Mouse (Mus musculus): Measurements from ENCODE around the gene Ina. TPM values are rescaled to one million over a fixed set of nuclear protein-coding genes. Genes with fewer than 3 reads are reported as not detected.

Gene Ina
- polyA plus RNA-seq, 1 experiment = not detected

- no peak overlapping the region for H3K4me3 ChIP-seq (replicated peaks)
- H3K27me3 ChIP-seq (ENCODE audit: control insufficient read depth) = peaks cover 3% of the 10 kb centered on the region; the same call in 1 of the 2 replicates
- peaks cover 26% of the 10 kb centered on the region for H3K4me1 ChIP-seq (ENCODE audit: control insufficient read depth)
- H3K9me3 ChIP-seq (ENCODE audit: control insufficient read depth, low read length) = no peaks in the 10 kb centered on the region
- TF ChIP-seq GATA1 (IDR thresholded peaks at IDR 0.05; ENCODE audit: low read length) = no peak
- TF ChIP-seq TAL1 (IDR thresholded peaks at IDR 0.05; ENCODE audit: low read length) = no peak
- H3K36me3 ChIP-seq (ENCODE audit: control insufficient read depth) = no peaks in the 10 kb centered on the region
Observed at GRCm38 (mm10) chr19:47053471-47053870, 39.0 kb downstream of the Ina start.

- Histone ChIP-seq H3K4me3 (replicated peaks) (no peak overlapping the region), H3K27me3 (ENCODE audit: control insufficient read depth) (peaks cover 3% of the 10 kb centered on the region; the same call in 1 of the 2 replicates), H3K9me3 (ENCODE audit: control insufficient read depth, low read length) (no peaks in the 10 kb centered on the region), H3K4me1 (ENCODE audit: control insufficient read depth) (no peaks in the 10 kb centered on the region), H3K36me3 (ENCODE audit: control insufficient read depth) (no peaks in the 10 kb centered on the region)
- TF ChIP-seq GATA1 (IDR thresholded peaks at IDR 0.05; ENCODE audit: low read length) (no peak), TAL1 (IDR thresholded peaks at IDR 0.05; ENCODE audit: low read length) (no peak)
Observed at GRCm38 (mm10) chr19:47057684-47058083, 43.2 kb downstream of the Ina start.

DNA sequence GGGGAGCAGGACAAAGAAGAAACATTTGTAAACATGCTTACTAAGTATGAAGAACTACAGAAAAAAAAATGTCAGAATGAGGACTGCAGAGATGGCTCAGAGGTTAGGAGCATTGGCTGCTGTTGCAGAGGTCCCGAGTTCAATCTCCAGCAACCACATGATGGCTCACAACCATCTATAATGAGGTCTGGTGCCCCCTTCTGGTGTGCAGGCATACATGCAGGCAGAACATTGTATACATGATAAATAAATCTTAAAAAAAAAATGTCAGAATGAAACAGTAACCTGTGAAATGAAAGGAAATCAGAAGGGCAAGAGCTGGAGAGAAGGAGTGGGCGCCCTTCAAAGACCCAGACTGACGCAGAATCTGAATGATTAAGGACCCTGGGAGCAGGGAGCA, 51.4 kb downstream of the Ina start:
- Histone ChIP-seq H3K9me3 (ENCODE audit: control insufficient read depth, low read length) (no peaks in the 10 kb centered on the region), H3K4me3 (replicated peaks) (no peak overlapping the region)
- TF ChIP-seq TAL1 (IDR thresholded peaks at IDR 0.05; ENCODE audit: low read length) (no peak), GATA1 (IDR thresholded peaks at IDR 0.05; ENCODE audit: low read length) (no peak)

GRCm38 (mm10) chr19:47067096-47067882, 52.8 kb downstream of the Ina start, which contains the start of gene Taf5:
Gene Taf5 (plus strand): TSS chr19:47067746.
- Histone ChIP-seq H3K9me3 (ENCODE audit: control insufficient read depth, low read length) (no peaks in the 10 kb centered on the region), H3K4me3 (replicated peaks) (peak within 1 kb of the TSS; percentile 95), H3K4me1 (ENCODE audit: control insufficient read depth) (peaks cover 24% of the 10 kb centered on the region), H3K27me3 (ENCODE audit: control insufficient read depth) (no peaks in the 10 kb centered on the region), H3K36me3 (ENCODE audit: control insufficient read depth) (peaks cover 38% of the 10 kb centered on the region)
- TF ChIP-seq GATA1 (IDR thresholded peaks at IDR 0.05; ENCODE audit: low read length) (no peak), TAL1 (IDR thresholded peaks at IDR 0.05; ENCODE audit: low read length) (no peak)

More for the DNA sequence above, 51.4 kb downstream of the Ina start:
- Histone ChIP-seq H3K27me3 (ENCODE audit: control insufficient read depth) (no peaks in the 10 kb centered on the region), H3K4me1 (ENCODE audit: control insufficient read depth) (peaks cover 24% of the 10 kb centered on the region), H3K36me3 (ENCODE audit: control insufficient read depth) (peaks cover 25% of the 10 kb centered on the region)

DNA sequence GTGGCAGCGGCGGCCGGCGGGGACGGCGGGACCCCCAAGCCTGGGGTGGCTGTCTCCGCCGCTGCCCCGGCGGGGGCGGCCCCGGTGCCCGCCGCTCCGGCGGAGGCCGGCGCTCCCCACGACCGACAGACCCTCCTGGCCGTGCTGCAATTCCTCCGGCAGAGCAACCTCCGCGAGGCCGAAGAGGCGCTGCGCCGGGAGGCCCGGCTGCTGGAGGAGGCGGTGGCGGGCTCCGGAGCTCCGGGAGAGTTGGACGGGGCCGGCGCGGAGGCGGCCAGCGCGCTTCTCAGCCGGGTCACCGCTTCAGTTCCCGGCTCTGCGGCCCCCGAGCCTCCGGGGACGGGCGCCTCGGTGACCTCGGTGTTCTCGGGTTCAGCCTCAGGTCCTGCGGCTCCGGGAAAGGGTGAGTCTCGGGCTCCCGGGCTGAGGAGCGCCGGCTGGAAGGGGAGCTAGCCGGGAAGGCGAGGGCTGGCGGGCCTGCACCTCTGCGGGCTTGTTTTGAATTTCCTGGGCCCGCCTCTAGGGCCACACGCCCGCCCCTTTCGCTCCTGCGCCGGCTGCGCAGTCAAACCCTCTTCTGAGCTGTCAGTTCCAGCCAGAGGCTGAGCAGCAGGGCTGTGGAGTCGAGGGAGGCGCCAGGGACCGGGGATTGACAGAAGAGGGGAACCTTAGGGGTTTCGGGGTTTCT, 53.6 kb downstream of the Ina start:
- Histone ChIP-seq H3K27me3 (ENCODE audit: control insufficient read depth) (no peaks in the 10 kb centered on the region), H3K9me3 (ENCODE audit: control insufficient read depth, low read length) (no peaks in the 10 kb centered on the region), H3K4me1 (ENCODE audit: control insufficient read depth) (peaks cover 24% of the 10 kb centered on the region), H3K36me3 (ENCODE audit: control insufficient read depth) (peaks cover 45% of the 10 kb centered on the region), H3K4me3 (replicated peaks) (peak overlapping the region; percentile 95)
- TF ChIP-seq TAL1 (IDR thresholded peaks at IDR 0.05; ENCODE audit: low read length) (no peak), GATA1 (IDR thresholded peaks at IDR 0.05; ENCODE audit: low read length) (no peak)

Other genes with a start within 250 kb of the Ina start
- 0.55 and 0.66 TPM in 2 replicates for gene Nt5c2, start 455 bp downstream of the Ina start, polyA plus RNA-seq (2012)
- 0.46 and 0.48 TPM in 2 replicates for gene Pcgf6, start 36.2 kb downstream of the Ina start, polyA plus RNA-seq (2012)
- gene Taf5, start 53.0 kb downstream of the Ina start, polyA plus RNA-seq (2012) = 0.86 TPM in 2 replicates
- 2.3 and 2.6 TPM in 2 replicates for gene Usmg5, start 75.9 kb downstream of the Ina start, polyA plus RNA-seq (2012)
- gene Pdcd11, start 76.1 kb downstream of the Ina start, polyA plus RNA-seq (2012) = 0.48 and 0.58 TPM in 2 replicates
- 0.02 TPM in 1 of 2 replicates, not detected in the other for gene Calhm2, start 123.6 kb downstream of the Ina start, polyA plus RNA-seq (2012)
- gene Calhm1, start 129.6 kb downstream of the Ina start, polyA plus RNA-seq (2012) = not detected in 2 replicates
- gene Calhm3, start 143.1 kb downstream of the Ina start, polyA plus RNA-seq (2012) = not detected in 2 replicates
- gene Neurl1a, start 164.1 kb downstream of the Ina start, polyA plus RNA-seq (2012) = 0.01 TPM in 1 of 2 replicates, not detected in the other